ENCODE assay signal across 7 mouse cellular contexts in the genomic region with DNA sequence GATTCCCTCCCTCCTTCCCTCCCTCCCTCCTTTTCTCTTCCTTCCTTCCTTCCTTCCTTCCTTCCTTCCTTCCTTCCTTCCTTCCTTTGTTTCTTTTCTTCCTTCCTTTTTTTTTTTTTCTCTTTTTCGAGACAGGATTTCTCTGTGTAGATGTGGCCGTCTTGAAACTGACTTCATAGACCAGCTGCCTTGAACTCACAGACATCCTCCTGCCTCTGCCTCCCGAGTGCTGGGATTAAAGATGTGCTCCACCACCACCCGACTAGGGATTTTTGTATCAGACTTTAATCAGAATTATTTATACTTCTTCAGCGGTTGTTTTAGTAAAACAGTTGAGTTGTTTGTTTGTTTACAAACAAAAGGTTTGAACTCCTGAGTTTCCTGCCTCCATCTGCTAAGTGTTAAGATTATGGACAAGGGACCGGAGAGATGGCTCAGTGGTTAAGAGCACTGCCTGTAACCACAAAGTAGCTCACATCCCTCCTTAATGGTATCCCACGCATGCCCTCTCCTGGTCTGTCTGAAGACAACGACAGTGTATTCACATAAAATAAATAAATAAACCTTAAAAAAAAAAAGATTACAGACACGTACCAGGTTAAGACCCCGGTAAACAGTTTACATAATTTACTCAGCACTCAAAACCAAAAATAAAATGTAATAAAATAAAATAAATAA. TPM values are rescaled to one million over a fixed set of nuclear protein-coding genes. Genes with fewer than 3 reads are reported as not detected.
DNase-seq lines count a peak whose midpoint lies in the region; ATAC-seq and TF ChIP-seq lines count a peak whose summit lies in the region.

No protein-coding gene starts in this region.

- WGBS in embryonic facial prominence, embryonic 15.5 days = 63% methylated on average over 10 of the region's 10 CpGs
- 62% methylated on average over 10 of the region's 10 CpGs for WGBS in intestine, postnatal 0 days

- no peak for ATAC-seq in embryonic facial prominence, embryonic 15.5 days (ENCODE audit: insufficient number of reproducible peaks, low FRiP score, low TSS enrichment, low read depth)
- ATAC-seq in intestine, postnatal 0 days = no peak
- ATAC-seq in inflammation-experienced regulatory T-cells, adult 6 months = no peak

- TF ChIP-seq CTCF in C2C12 (IDR thresholded peaks at IDR 0.05; ENCODE audit: control insufficient read depth, insufficient read depth, insufficient read length) = no peak
- TF ChIP-seq CTCF in E14TG2a.4 (conservative IDR thresholded peaks at IDR 0.05; ENCODE audit: low read length) = no peak
- TF ChIP-seq CTCF in intestine, postnatal 0 days (IDR thresholded peaks at IDR 0.05; ENCODE audit: low read depth) = peak; percentile 44

- peaks cover 45% of the 10 kb centered on the region for H3K79me2 ChIP-seq in C2C12 (ENCODE audit: control insufficient read depth, insufficient read depth)

- H3ac ChIP-seq in C2C12 (ENCODE audit: control insufficient read depth, insufficient read length, low read depth) = peak overlapping the region; percentile 32

- peaks cover 48% of the 10 kb centered on the region for H3K4me1 ChIP-seq in E14TG2a.4 (replicated peaks; ENCODE audit: low read depth, low read length)
- peaks cover 14% of the 10 kb centered on the region for H3K4me1 ChIP-seq in embryonic facial prominence, embryonic 15.5 days
- no peaks in the 10 kb centered on the region for H3K4me1 ChIP-seq in intestine, postnatal 0 days (replicated peaks; ENCODE audit: control insufficient read depth, insufficient read depth, low read length)

- no peaks in the 10 kb centered on the region for H3K9me3 ChIP-seq in E14TG2a.4 (ENCODE audit: low read length)
- H3K9me3 ChIP-seq in embryonic facial prominence, embryonic 15.5 days (replicated peaks) = no peaks in the 10 kb centered on the region
- H3K9me3 ChIP-seq in intestine, postnatal 0 days (ENCODE audit: control insufficient read depth) = no peaks in the 10 kb centered on the region

- H3K27me3 ChIP-seq in C2C12 (ENCODE audit: control insufficient read depth, insufficient read depth, insufficient read length) (peaks cover 6% of the 10 kb centered on the region), E14TG2a.4 (ENCODE audit: insufficient read depth, low read length) (no peaks in the 10 kb centered on the region)
- no peaks in the 10 kb centered on the region for H3K27me3 ChIP-seq in embryonic facial prominence, embryonic 15.5 days
- no peaks in the 10 kb centered on the region; the same call in 1 of the 2 replicates for H3K27me3 ChIP-seq in intestine, postnatal 0 days (replicated peaks; ENCODE audit: control insufficient read depth, insufficient read depth, low read length)

- H3K36me3 ChIP-seq in C2C12 (ENCODE audit: control insufficient read depth, insufficient read depth) (peaks cover 11% of the 10 kb centered on the region), E14TG2a.4 (ENCODE audit: insufficient read depth, low read length) (peaks cover 18% of the 10 kb centered on the region)
- peaks cover 11% of the 10 kb centered on the region for H3K36me3 ChIP-seq in embryonic facial prominence, embryonic 15.5 days
- H3K36me3 ChIP-seq in intestine, postnatal 0 days (ENCODE audit: control insufficient read depth, insufficient read depth) = peaks cover 9% of the 10 kb centered on the region

- 0 out of 2 replicates have a peak overlapping the region, but pooled peaks have one; percentile 19 for H3K27ac ChIP-seq in embryonic facial prominence, embryonic 15.5 days (replicated peaks)
- H3K27ac ChIP-seq in intestine, postnatal 0 days (ENCODE audit: low read depth, low read length) = no peak overlapping the region

- H3K79me3 ChIP-seq in C2C12 (ENCODE audit: low read depth) = peaks cover 34% of the 10 kb centered on the region

- H3K9ac ChIP-seq in embryonic facial prominence, embryonic 15.5 days = no peak overlapping the region
- H3K9ac ChIP-seq in intestine, postnatal 0 days (ENCODE audit: low read depth, low read length) = no peak overlapping the region

- no peak overlapping the region for H3K4me3 ChIP-seq in C2C12 (ENCODE audit: insufficient read depth, poor library complexity, severe bottlenecking)
- peak overlapping the region; percentile 97 for H3K4me3 ChIP-seq in E14TG2a.4 (replicated peaks; ENCODE audit: low read length)
- peak overlapping the region; percentile 95 for H3K4me3 ChIP-seq in embryonic facial prominence, embryonic 15.5 days (replicated peaks)
- H3K4me3 ChIP-seq in intestine, postnatal 0 days (ENCODE audit: low read depth, low read length) = peak overlapping the region; percentile 77; the same call in 1 of the 2 replicates

- DNase-seq in lung, postnatal 14 days = peak; percentile 16
- DNase-seq in testis, postnatal 10 days (ENCODE audit: low spot score) = peak; percentile 49

- H3K4me2 ChIP-seq in embryonic facial prominence, embryonic 15.5 days (replicated peaks) = peak overlapping the region; percentile 38
- H3K4me2 ChIP-seq in intestine, postnatal 0 days (replicated peaks; ENCODE audit: low read depth) = peak overlapping the region; percentile 65

TF ChIP-seq in C2C12, 6 proteins besides CTCF, POLR2A, EP300 and RAD21:
- TF ChIP-seq FOSL1 (IDR thresholded peaks at IDR 0.05; ENCODE audit: insufficient read depth, low read length, poor library complexity, severe bottlenecking) (no peak), USF1 (IDR thresholded peaks at IDR 0.05; ENCODE audit: low read depth) (no peak), CEBPB (IDR thresholded peaks at IDR 0.05; ENCODE audit: low read depth) (no peak), MYOG (IDR thresholded peaks at IDR 0.05; ENCODE audit: control insufficient read depth, extremely low read depth, insufficient read length) (no peak)

RNA-seq across cellular contexts. Expression of a gene that starts 0.5 kb away (rescaled TPM):
- polyA plus RNA-seq in C2C12 (2012; fragmentation: generic; extraction: Trizol) = 90.1 TPM
- polyA plus RNA-seq in embryonic facial prominence, embryonic 15.5 days (2015; fragmentation: Nextera tagmentation; extraction: Ambion mirVana) = 138 and 143 TPM in 2 replicates
- 297 and 300 TPM in 2 replicates for polyA plus RNA-seq in intestine, postnatal 0 days (2015; fragmentation: Nextera tagmentation; extraction: Ambion mirVana)
- 10 to 100 TPM; 78.2 to 86.1 (median 84.1) TPM for polyA plus RNA-seq in inflammation-experienced regulatory T-cells, adult 6 months (2017; shearing (Covaris generic))

RNA-seq across cellular contexts. Expression of a gene that starts 12.9 kb away (rescaled TPM):
- 24.6 TPM for polyA plus RNA-seq in C2C12 (2012; fragmentation: generic; extraction: Trizol)
- 27.0 and 30.2 TPM in 2 replicates for polyA plus RNA-seq in embryonic facial prominence, embryonic 15.5 days (2015; fragmentation: Nextera tagmentation; extraction: Ambion mirVana)
- 9.4 and 9.9 TPM in 2 replicates for polyA plus RNA-seq in intestine, postnatal 0 days (2015; fragmentation: Nextera tagmentation; extraction: Ambion mirVana)
- polyA plus RNA-seq in inflammation-experienced regulatory T-cells, adult 6 months (2017; shearing (Covaris generic)) = 10 to 100 TPM in 1 of 3 experiments, 1 to 10 TPM in 2; 7.0 to 12.5 (median 8.6) TPM

RNA-seq across cellular contexts. Expression of a gene that starts 49.7 kb away (rescaled TPM):
- polyA plus RNA-seq in C2C12 (2012; fragmentation: generic; extraction: Trizol) = 0.07 TPM
- polyA plus RNA-seq in embryonic facial prominence, embryonic 15.5 days (2015; fragmentation: Nextera tagmentation; extraction: Ambion mirVana) = 0.73 and 0.89 TPM in 2 replicates
- polyA plus RNA-seq in intestine, postnatal 0 days (2015; fragmentation: Nextera tagmentation; extraction: Ambion mirVana) = not detected in 2 replicates
- polyA plus RNA-seq in inflammation-experienced regulatory T-cells, adult 6 months (2017; shearing (Covaris generic)) = under 1 TPM in 2 of 3 experiments, not detected in 1; 0.36 to 0.47 TPM
